In the genomic region with DNA sequence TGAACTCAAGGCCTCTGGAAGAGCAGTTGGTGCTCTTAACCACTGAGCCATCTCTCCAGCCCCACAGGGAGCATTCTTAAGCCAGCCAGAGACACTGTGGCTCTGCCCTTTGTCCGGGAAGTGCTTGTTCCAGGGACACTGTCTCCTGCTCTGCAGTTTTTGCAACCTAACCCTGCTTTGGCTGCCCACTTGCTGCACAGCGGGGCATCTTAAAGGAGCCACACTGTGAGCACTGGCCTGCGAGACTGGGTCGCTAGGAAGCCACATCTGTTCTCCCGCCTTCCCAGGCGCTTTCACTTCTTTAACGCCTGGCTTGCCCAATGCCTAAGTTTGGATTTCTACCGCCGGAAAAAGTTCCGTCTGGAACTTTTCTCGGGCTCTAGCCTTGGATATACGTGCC, we compare ENCODE assay signal across 11 mouse cellular contexts. TPM values are rescaled to one million over a fixed set of nuclear protein-coding genes. Genes with fewer than 3 reads are reported as not detected.
DNase-seq lines count a peak whose midpoint lies in the region; ATAC-seq and TF ChIP-seq lines count a peak whose summit lies in the region.
"Had no signal": no experiment of that assay in that cellular context is flagged by ENCODE, and none has a peak within 500 bp of the region (broad histone marks: within the 10 kb centered on the region; RNA-seq: fewer than 3 reads in every experiment).

No protein-coding gene starts in this region.

- H3K9ac ChIP-seq in forebrain, postnatal 0 days: no peak overlapping the region
- no peak overlapping the region for H3K9ac ChIP-seq in heart, postnatal 0 days (replicated peaks; ENCODE audit: low read depth, low read length)
- no peak overlapping the region for H3K9ac ChIP-seq in heart, adult 2 months (ENCODE audit: low read depth, low read length)
- H3K9ac ChIP-seq: embryonic facial prominence, embryonic 12.5 days; liver, embryonic 13.5 days had no signal

- no peak overlapping the region for H3K4me2 ChIP-seq in forebrain, postnatal 0 days (ENCODE audit: low read depth)
- 0 out of 2 replicates have a peak overlapping the region, but pooled peaks have one; percentile 24 for H3K4me2 ChIP-seq in heart, postnatal 0 days (ENCODE audit: low read depth, low read length)
- H3K4me2 ChIP-seq: embryonic facial prominence, embryonic 12.5 days; liver, embryonic 13.5 days had no signal

- H3K27me3 ChIP-seq in forebrain, embryonic 10.5 days (ENCODE audit: poor library complexity, severe bottlenecking): no peaks in the 10 kb centered on the region
- H3K27me3 ChIP-seq in forebrain, postnatal 0 days (ENCODE audit: insufficient read depth, low read length): no peaks in the 10 kb centered on the region
- no peaks in the 10 kb centered on the region for H3K27me3 ChIP-seq in heart, postnatal 0 days (ENCODE audit: control insufficient read depth, insufficient read depth, low read length)
- H3K27me3 ChIP-seq in heart, adult 2 months (ENCODE audit: control insufficient read depth, insufficient read depth, low read length): no peaks in the 10 kb centered on the region
- H3K27me3 ChIP-seq: embryonic facial prominence, embryonic 12.5 days; liver, embryonic 13.5 days had no signal

- H3K27ac ChIP-seq in forebrain, embryonic 10.5 days: no peak overlapping the region
- no peak overlapping the region for H3K27ac ChIP-seq in forebrain, postnatal 0 days (ENCODE audit: low read depth, low read length)
- H3K27ac ChIP-seq in heart, postnatal 0 days (ENCODE audit: low read depth): no peak overlapping the region
- no peak overlapping the region for H3K27ac ChIP-seq in heart, adult 2 months
- H3K27ac ChIP-seq: embryonic facial prominence, embryonic 12.5 days; liver, embryonic 13.5 days had no signal

- no peak for TF ChIP-seq CTCF in forebrain, postnatal 0 days (IDR thresholded peaks at IDR 0.05; ENCODE audit: low read depth)
- TF ChIP-seq CTCF in heart, postnatal 0 days (IDR thresholded peaks at IDR 0.05; ENCODE audit: low read depth): no peak
- no peak for TF ChIP-seq CTCF in heart, adult 2 months (IDR thresholded peaks at IDR 0.05)

- DNase-seq in forebrain, embryonic 10.5 days (ENCODE audit: extremely low spot score, low spot score): no peak
- no peak for DNase-seq in forebrain, postnatal 0 days
- DNase-seq in heart, postnatal 0 days (ENCODE audit: low spot score): no peak
- no peak for DNase-seq in heart, adult 2 months
- DNase-seq in retina, postnatal 1 day: peak; percentile 17
- DNase-seq in retina, embryonic 14.5 days (ENCODE audit: low spot score): no peak
- no peak for DNase-seq in ovary, postnatal 10 days (ENCODE audit: low spot score)
- no peak for DNase-seq in Muller cell, postnatal 12 days (ENCODE audit: inconsistent ontology term)
- DNase-seq: liver, embryonic 13.5 days; right cerebral cortex, postnatal 4 days had no signal

- peaks cover 7% of the 10 kb centered on the region for H3K4me1 ChIP-seq in forebrain, embryonic 10.5 days
- H3K4me1 ChIP-seq in forebrain, postnatal 0 days (ENCODE audit: insufficient read depth): no peaks in the 10 kb centered on the region
- H3K4me1 ChIP-seq in heart, postnatal 0 days (ENCODE audit: control insufficient read depth, insufficient read depth): no peaks in the 10 kb centered on the region
- no peaks in the 10 kb centered on the region for H3K4me1 ChIP-seq in heart, adult 2 months (ENCODE audit: control insufficient read depth, insufficient read depth, low read length)
- H3K4me1 ChIP-seq: embryonic facial prominence, embryonic 12.5 days; liver, embryonic 13.5 days had no signal

- no peak for ATAC-seq in forebrain, postnatal 0 days
- ATAC-seq in heart, postnatal 0 days (ENCODE audit: insufficient read depth, low read depth): no peak

- H3K4me3 ChIP-seq in forebrain, embryonic 10.5 days: peak overlapping the region; percentile 20; the same call in 1 of the 2 replicates
- no peak overlapping the region for H3K4me3 ChIP-seq in forebrain, postnatal 0 days (ENCODE audit: low read depth, low read length)
- H3K4me3 ChIP-seq in heart, postnatal 0 days (ENCODE audit: low read depth, low read length): no peak overlapping the region
- H3K4me3 ChIP-seq in heart, adult 2 months: no peak overlapping the region
- H3K4me3 ChIP-seq: embryonic facial prominence, embryonic 12.5 days; liver, embryonic 13.5 days had no signal

- H3K9me3 ChIP-seq in forebrain, embryonic 10.5 days: peaks cover 2% of the 10 kb centered on the region; the same call in 1 of the 2 replicates
- no peaks in the 10 kb centered on the region for H3K9me3 ChIP-seq in forebrain, postnatal 0 days (ENCODE audit: low read length)
- H3K9me3 ChIP-seq in heart, postnatal 0 days (replicated peaks; ENCODE audit: control insufficient read depth, low read length): no peaks in the 10 kb centered on the region
- H3K9me3 ChIP-seq: embryonic facial prominence, embryonic 12.5 days; liver, embryonic 13.5 days had no signal

- no peaks in the 10 kb centered on the region for H3K79me2 ChIP-seq in heart, adult 2 months (replicated peaks; ENCODE audit: control insufficient read depth, insufficient read depth, low read length)

- no peak for TF ChIP-seq EP300 in heart, postnatal 0 days (IDR thresholded peaks at IDR 0.05; ENCODE audit: low read depth)
- TF ChIP-seq EP300 in heart, adult 2 months (IDR thresholded peaks at IDR 0.05; ENCODE audit: insufficient read depth, low read depth, low read length): no peak

- H3K36me3 ChIP-seq in forebrain, embryonic 10.5 days (replicated peaks): no peaks in the 10 kb centered on the region
- no peaks in the 10 kb centered on the region for H3K36me3 ChIP-seq in forebrain, postnatal 0 days (ENCODE audit: insufficient read depth)
- no peaks in the 10 kb centered on the region for H3K36me3 ChIP-seq in heart, postnatal 0 days (replicated peaks; ENCODE audit: control insufficient read depth, insufficient read depth, low read length)
- H3K36me3 ChIP-seq in heart, adult 2 months (ENCODE audit: control insufficient read depth, insufficient read depth, low read length): no peaks in the 10 kb centered on the region
- H3K36me3 ChIP-seq: embryonic facial prominence, embryonic 12.5 days; liver, embryonic 13.5 days had no signal

- intact Hi-C loops in heart, adult 2 months (cut with DNase I): loop anchor here (2.0 to 5.0 kb wide), 2 partner anchors 252 to 451 kb away; no protein-coding TSS in a partner anchor

- TF ChIP-seq POLR2A in heart, adult 2 months (IDR thresholded peaks at IDR 0.05; ENCODE audit: insufficient read depth, low read depth, low read length): no peak

- WGBS in forebrain, embryonic 10.5 days: 19% methylated on average over 12 of the region's 12 CpGs
- 20% methylated on average over 12 of the region's 12 CpGs for WGBS in forebrain, postnatal 0 days
- WGBS in heart, postnatal 0 days: 30% methylated on average over 12 of the region's 12 CpGs
- 44% methylated on average over 12 of the region's 12 CpGs for WGBS in heart, adult 2 months

RNA-seq across cellular contexts. Expression of a gene that starts 17.1 kb away (rescaled TPM):
- polyA plus RNA-seq in forebrain, embryonic 10.5 days (2016; fragmentation: Nextera tagmentation; extraction: Ambion mirVana): 1,332 and 1,366 TPM in 2 replicates
- 309 and 330 TPM in 2 replicates for total RNA-seq in forebrain, postnatal 0 days (2014; rRNA removed)
- 1,517 and 1,700 TPM in 2 replicates for polyA plus RNA-seq in forebrain, postnatal 0 days (2015; fragmentation: Nextera tagmentation; extraction: Ambion mirVana)
- 112 and 120 TPM in 2 replicates for total RNA-seq in heart, postnatal 0 days (2014; rRNA removed; ENCODE audit: low replicate concordance)
- polyA plus RNA-seq in heart, postnatal 0 days (2015; fragmentation: Nextera tagmentation; extraction: Ambion mirVana): 553 and 573 TPM in 2 replicates
- 100 to 1,000 TPM; 503 to 554 TPM for total RNA-seq in heart, adult 2 months (2021)
- polyA plus RNA-seq in heart, adult 2 months (2012; rRNA removed): 206 and 352 TPM in 2 replicates

RNA-seq across cellular contexts. Expression of a gene that starts 36.5 kb away (rescaled TPM):
- polyA plus RNA-seq in forebrain, embryonic 10.5 days (2016; fragmentation: Nextera tagmentation; extraction: Ambion mirVana): 122 and 130 TPM in 2 replicates
- total RNA-seq in forebrain, postnatal 0 days (2014; rRNA removed): 88.7 and 89.8 TPM in 2 replicates
- 90.9 and 93.4 TPM in 2 replicates for polyA plus RNA-seq in forebrain, postnatal 0 days (2015; fragmentation: Nextera tagmentation; extraction: Ambion mirVana)
- total RNA-seq in heart, postnatal 0 days (2014; rRNA removed; ENCODE audit: low replicate concordance): 57.0 and 74.0 TPM in 2 replicates
- polyA plus RNA-seq in heart, postnatal 0 days (2015; fragmentation: Nextera tagmentation; extraction: Ambion mirVana): 70.8 and 88.4 TPM in 2 replicates
- total RNA-seq in heart, adult 2 months (2021): 10 to 100 TPM; 82.9 to 90.3 TPM
- 27.6 and 64.4 TPM in 2 replicates for polyA plus RNA-seq in heart, adult 2 months (2012; rRNA removed)
